9 mouse cellular contexts compared by ENCODE assay signal in genomic region chr7:119186374-119186773, GRCm38 (mm10). TPM values are rescaled to one million over a fixed set of nuclear protein-coding genes. Genes with fewer than 3 reads are reported as not detected.
A peak's percentile ranks its signal among the peaks of the same experiment; 100 is the strongest.
DNase-seq lines count a peak whose midpoint lies in the region; ATAC-seq and TF ChIP-seq lines count a peak whose summit lies in the region.
"Had no signal": no experiment of that assay in that cellular context is flagged by ENCODE, and none has a peak within 500 bp of the region (broad histone marks: within the 10 kb centered on the region; RNA-seq: fewer than 3 reads in every experiment).

No protein-coding gene starts in this region.

- no peaks in the 10 kb centered on the region for H3K36me3 ChIP-seq in forebrain, postnatal 0 days (ENCODE audit: insufficient read depth)
- no peaks in the 10 kb centered on the region for H3K36me3 ChIP-seq in forebrain, embryonic 13.5 days (ENCODE audit: poor library complexity, severe bottlenecking)
- no peaks in the 10 kb centered on the region for H3K36me3 ChIP-seq in ES-E14 (ENCODE audit: control insufficient read depth, insufficient read depth, low read length, poor library complexity, severe bottlenecking)
- H3K36me3 ChIP-seq: neural tube, embryonic 12.5 days had no signal

- H3K4me1 ChIP-seq in forebrain, postnatal 0 days (ENCODE audit: insufficient read depth): 0 out of 2 replicates have a peak, but pooled peaks cover 7% of the 10 kb centered on the region
- peaks cover 24% of the 10 kb centered on the region for H3K4me1 ChIP-seq in forebrain, embryonic 13.5 days
- H3K4me1 ChIP-seq in ES-E14 (ENCODE audit: control insufficient read depth in 2 of 2, insufficient read depth in 2 of 2, low read length in 2 of 2, poor library complexity in 1 of 2): peaks cover 0 to 4% of the 10 kb centered on the region in 2 experiments; a peak in 1 of 4 replicates

- H3K4me3 ChIP-seq in forebrain, postnatal 0 days (ENCODE audit: low read depth, low read length): no peak overlapping the region
- H3K4me3 ChIP-seq in forebrain, embryonic 13.5 days: no peak overlapping the region
- H3K4me3 ChIP-seq in ES-E14 (ENCODE audit: insufficient read depth in 1 of 2, low read depth in 1 of 2, low read length in 2 of 2, poor library complexity in 1 of 2, severe bottlenecking in 1 of 2): no peak overlapping the region

- no peak overlapping the region for H3K4me2 ChIP-seq in forebrain, postnatal 0 days (ENCODE audit: low read depth)
- no peak overlapping the region for H3K4me2 ChIP-seq in forebrain, embryonic 13.5 days

- peak; percentile 85 for DNase-seq in forebrain, postnatal 0 days
- DNase-seq in ES-E14 (ENCODE audit: low read depth, low spot score): peak; percentile 56
- peak; percentile 32 to 40 for DNase-seq in cerebellum, postnatal 36 days
- peak; percentile 10 for DNase-seq in layer of hippocampus, adult 9-10 months (ENCODE audit: low spot score)
- peak; percentile 34 for DNase-seq in neural tube, embryonic 10.5 days (ENCODE audit: extremely low spot score, low spot score)
- no peak for DNase-seq in thymus, postnatal 10 days (ENCODE audit: low spot score in 2 of 2)
- DNase-seq in urinary bladder, adult 2 months (ENCODE audit: low spot score): no peak

- H3K9me3 ChIP-seq in forebrain, postnatal 0 days (ENCODE audit: low read length): no peaks in the 10 kb centered on the region
- H3K9me3 ChIP-seq in forebrain, embryonic 13.5 days (replicated peaks): no peaks in the 10 kb centered on the region
- H3K9me3 ChIP-seq in ES-E14 (ENCODE audit: control insufficient read depth, insufficient read depth, low read depth, low read length): no peaks in the 10 kb centered on the region
- H3K9me3 ChIP-seq: neural tube, embryonic 12.5 days had no signal

- no peaks in the 10 kb centered on the region; the same call in 1 of the 2 replicates for H3K27me3 ChIP-seq in forebrain, postnatal 0 days (ENCODE audit: insufficient read depth, low read length)
- H3K27me3 ChIP-seq in forebrain, embryonic 13.5 days: peaks cover 43% of the 10 kb centered on the region

- no peak overlapping the region for H3K9ac ChIP-seq in forebrain, postnatal 0 days
- H3K9ac ChIP-seq in forebrain, embryonic 13.5 days: no peak overlapping the region
- no peak overlapping the region for H3K9ac ChIP-seq in ES-E14 (ENCODE audit: insufficient read depth, low read depth, low read length, poor library complexity, severe bottlenecking)

- TF ChIP-seq CTCF in forebrain, postnatal 0 days (IDR thresholded peaks at IDR 0.05; ENCODE audit: low read depth): peak; percentile 75

- WGBS in forebrain, postnatal 0 days: 10% methylated on average over 11 of the region's 11 CpGs
- 7% methylated on average over 11 of the region's 11 CpGs for WGBS in forebrain, embryonic 13.5 days

- in situ Hi-C loops in ES-E14 (cut with MboI; ENCODE audit: low sequenced_read_pairs in 2 of 2, unreplicated experiment in 2 of 2): no loop called here

- ATAC-seq in forebrain, postnatal 0 days: no peak
- no peak for ATAC-seq in forebrain, embryonic 13.5 days

- no peak overlapping the region for H3K27ac ChIP-seq in forebrain, postnatal 0 days (ENCODE audit: low read depth, low read length)
- no peak overlapping the region for H3K27ac ChIP-seq in forebrain, embryonic 13.5 days
- no peak overlapping the region for H3K27ac ChIP-seq in ES-E14 (ENCODE audit: insufficient read depth, low read depth, low read length, poor library complexity, severe bottlenecking)
- H3K27ac ChIP-seq: neural tube, embryonic 12.5 days had no signal

TF ChIP-seq in ES-E14, 5 proteins besides CTCF, POLR2A, EP300 and RAD21:
- TF ChIP-seq ZC3H11A (IDR thresholded peaks at IDR 0.05; ENCODE audit: borderline replicate concordance, low read depth, low read length) (0 out of 2 replicates have a peak, but pooled peaks have one; percentile 41), HCFC1 (IDR thresholded peaks at IDR 0.05; ENCODE audit: borderline replicate concordance, insufficient read depth, low read length) (no peak)

RNA-seq across cellular contexts. Expression of gene Gpr139, which starts 2.0 kb away (rescaled TPM):
- total RNA-seq in forebrain, postnatal 0 days (2014; rRNA removed): 6.6 and 9.4 TPM in 2 replicates
- 3.5 and 6.5 TPM in 2 replicates for polyA plus RNA-seq in forebrain, postnatal 0 days (2015; fragmentation: Nextera tagmentation; extraction: Ambion mirVana)
- 2.1 and 2.2 TPM in 2 replicates for polyA plus RNA-seq in forebrain, embryonic 13.5 days (2015; fragmentation: Nextera tagmentation; extraction: Ambion mirVana)
- total RNA-seq in ES-E14 (2012; rRNA removed): 0.05 TPM in 1 of 2 replicates, not detected in the other
- polyA plus RNA-seq in urinary bladder, adult 2 months (2012; rRNA removed): not detected in 2 replicates

Comparison
In these comparisons a context has a peak if more than half of its experiments do, and no peak if none do; other contexts are left out.
1. DNase-seq: peak in forebrain, postnatal 0 days (single experiment), ES-E14 (single experiment), cerebellum, postnatal 36 days (2 of 2), layer of hippocampus, adult 9-10 months (single experiment) and neural tube, embryonic 10.5 days (single experiment); none in thymus, postnatal 10 days (0 of 2) and urinary bladder, adult 2 months (single experiment).